Mouse (Mus musculus): ENCODE measurements at regions not wholly inside any gene's neighbourhood (a gene's known extent, or its start where the extent isn't known, plus 50 kb on each side); places are given as distances from the start of the nearest gene placed in this dataset.

- H3K9ac ChIP-seq, result no peak overlapping the region
- H3K36me3 ChIP-seq (replicated peaks), result no peaks in the 10 kb centered on the region
- H3K4me1 ChIP-seq (replicated peaks), result no peaks in the 10 kb centered on the region
- no peak for ATAC-seq (ENCODE audit: insufficient read depth)
- H3K4me2 ChIP-seq, result no peak overlapping the region
- no peak overlapping the region for H3K27ac ChIP-seq (replicated peaks)
- H3K4me3 ChIP-seq (replicated peaks), result no peak overlapping the region
- H3K27me3 ChIP-seq, result no peaks in the 10 kb centered on the region
- WGBS (ENCODE audit: insufficient replicate concordance), result 68% methylated on average over 12 of the region's 12 CpGs
- no peaks in the 10 kb centered on the region for H3K9me3 ChIP-seq (replicated peaks)
Measured at GRCm38 (mm10) chr16:89625253-89625652, 54.3 kb upstream of the Krtap11-1 start.
